Mouse (Mus musculus) cortical plate, adult 2 months (tissue): ENCODE results near the gene Parl.

Source experiments
- CTCF ChIP-seq: fragments of 200-500 bp; IDR thresholded peaks from 2 replicates; pipeline ENCODE4 v1.5.1; 2011; ENCODE audit warnings: mild to moderate bottlenecking, control low read depth, low read length; ENCODE audit not compliant: insufficient read depth; ENCODE audit errors: extremely low read depth
- POLR2A ChIP-seq: fragments of 200-500 bp; IDR thresholded peaks from 2 replicates; pipeline ENCODE4 v1.6.1; 2011; ENCODE audit warnings: mild to moderate bottlenecking, low read length, control low read depth; ENCODE audit not compliant: insufficient read depth; ENCODE audit errors: extremely low read depth

DNA sequence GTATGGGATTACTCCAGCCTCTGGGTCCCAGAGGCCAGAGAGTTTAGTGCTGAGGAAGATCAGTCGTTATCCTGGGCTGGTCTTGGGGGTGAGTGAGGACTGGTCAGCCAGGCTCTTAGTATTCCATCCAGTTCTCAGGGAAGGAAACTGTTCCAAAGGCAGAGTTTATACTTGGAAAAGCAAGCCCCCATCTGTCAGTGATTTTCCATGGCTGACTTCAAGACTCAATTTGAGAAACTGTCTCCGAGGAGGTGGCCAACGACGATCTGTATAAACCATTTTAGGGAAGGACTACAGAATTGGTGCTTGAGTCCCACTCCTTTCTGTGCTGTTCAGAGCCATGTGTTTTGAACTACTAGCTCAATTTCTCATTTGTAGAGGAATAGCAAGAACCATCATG, 63.5 kb downstream of the Parl start:
- TF ChIP-seq POLR2A (no peak), CTCF (no peak)
